Mouse (Mus musculus) hindbrain, embryonic 10.5 days (tissue): ENCODE data around the gene Tubgcp2. TPM values are rescaled to one million over a fixed set of nuclear protein-coding genes. Genes with fewer than 3 reads are reported as not detected.
A peak's percentile ranks its signal among the peaks of the same experiment; 100 is the strongest.

ENCODE experiments used
- DNase-seq: peaks from one replicate; pipeline ENCODE4 v3.0.0-alpha.2; 2017; ENCODE audit warnings: low spot score
- H3K27ac ChIP-seq: fragments of 300-500 bp; sonication (generic); 2 replicates; pipeline ENCODE4 v1.5.1; 2016; ENCODE audit warnings: mild to moderate bottlenecking, moderate library complexity
- H3K27me3 ChIP-seq: fragments of 300-500 bp; sonication (generic); 2 replicates; pipeline ENCODE4 v1.6.1; 2016; ENCODE audit warnings: mild to moderate bottlenecking; ENCODE audit not compliant: poor library complexity, insufficient read depth, severe bottlenecking
- H3K36me3 ChIP-seq: fragments of 300-500 bp; sonication (generic); 2 replicates; pipeline ENCODE4 v1.6.1; 2016; ENCODE audit warnings: mild to moderate bottlenecking, moderate library complexity
- H3K4me1 ChIP-seq: fragments of 300-500 bp; sonication (generic); replicated peaks from 2 replicates; pipeline ENCODE4 v1.6.1; 2016; ENCODE audit warnings: mild to moderate bottlenecking
- H3K4me3 ChIP-seq: fragments of 300-500 bp; sonication (generic); 2 replicates; pipeline ENCODE4 v1.5.1; 2016; ENCODE audit warnings: mild to moderate bottlenecking, moderate library complexity
- H3K9me3 ChIP-seq: fragments of 300-500 bp; sonication (generic); 2 replicates; pipeline ENCODE4 v1.6.1; 2016; ENCODE audit warnings: mild to moderate bottlenecking, moderate library complexity
- WGBS: fragments of 180-500 bp; shearing (Covaris S2); methylation state at CpG from one replicate; pipeline ENCODE4 v1.1.7; 2016; 5-methylcytosine and 5-hydroxymethylcytosine counted together
- polyA plus RNA-seq: library from polyadenylated mRNA; unstranded; fragments of >200 nt; fragmentation: Nextera tagmentation; extraction: Ambion mirVana; gene quantifications from 2 replicates; pipeline ENCODE4 v1.2.1, GENCODE M21; 2016

Tubgcp2 gene
- polyA plus RNA-seq, 1 experiment from 2014 or later = 82.2 TPM

DNA sequence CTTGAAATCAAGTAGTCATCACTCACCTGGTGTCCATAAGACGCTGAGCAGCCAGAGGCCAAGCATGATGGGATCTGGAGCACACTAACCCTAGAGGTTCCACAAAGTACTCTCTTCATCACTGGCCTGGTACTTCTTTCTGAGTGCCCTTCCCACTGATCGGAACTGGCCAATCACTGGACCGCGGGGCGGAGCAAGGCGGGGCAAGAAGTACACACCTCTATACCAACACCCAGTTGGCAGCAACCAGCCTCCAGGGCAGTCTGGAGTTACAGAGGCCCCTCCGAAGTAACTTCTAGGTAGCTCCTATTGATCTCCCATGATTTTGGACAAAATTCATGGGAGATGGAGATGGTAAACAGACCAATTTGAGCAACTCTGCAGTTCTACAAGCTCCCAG lies 44.1 kb downstream of the Tubgcp2 start, which contains the start of gene Adam8:
TSS of gene Adam8 (minus strand) at position 157 of the 400 bp plus-strand sequence.
- DNase-seq = no peak
- Histone ChIP-seq H3K27ac (no peak within 1 kb of the TSS), H3K4me3 (no peak within 1 kb of the TSS), H3K9me3 (no peaks in the 10 kb centered on the region), H3K36me3 (peaks cover 37% of the 10 kb centered on the region), H3K27me3 (no peaks in the 10 kb centered on the region), H3K4me1 (no peaks in the 10 kb centered on the region)
- WGBS = 31% methylated on average over 7 of the region's 7 CpGs

DNA sequence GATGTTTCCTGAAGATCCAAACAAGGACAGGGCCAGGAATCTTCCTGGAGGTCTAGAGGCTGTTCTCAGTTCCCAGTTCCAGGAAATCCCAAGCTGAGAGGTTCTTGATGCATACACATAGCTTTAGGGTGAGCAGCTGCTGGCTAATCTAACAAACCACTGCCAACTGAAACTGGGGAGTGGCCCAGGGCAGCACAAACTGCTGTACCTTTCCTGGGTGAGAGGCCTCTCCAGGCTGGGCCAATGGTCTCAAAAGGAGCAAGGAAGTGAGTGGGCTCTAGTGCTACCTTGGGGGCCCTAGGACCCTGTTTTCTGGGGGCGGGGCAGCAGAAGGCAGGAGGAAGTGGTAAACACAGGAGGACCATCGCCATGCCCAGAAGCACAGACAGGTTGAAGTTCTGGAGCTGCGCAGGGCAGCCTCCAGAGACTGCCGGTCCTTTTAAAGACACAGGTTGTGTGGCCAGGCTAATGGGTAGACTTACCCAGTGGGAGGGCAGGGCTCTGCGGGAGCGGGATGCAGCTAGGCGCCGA lies 45.5 kb downstream of the Tubgcp2 start:
- no peak overlapping the region for H3K4me3 ChIP-seq
- 77% methylated on average over 8 of the region's 8 CpGs for WGBS
- no peaks in the 10 kb centered on the region for H3K9me3 ChIP-seq
- DNase-seq = no peak
- no peaks in the 10 kb centered on the region for H3K4me1 ChIP-seq
- no peak overlapping the region for H3K27ac ChIP-seq
- peaks cover 26% of the 10 kb centered on the region for H3K36me3 ChIP-seq
- no peaks in the 10 kb centered on the region for H3K27me3 ChIP-seq

DNA sequence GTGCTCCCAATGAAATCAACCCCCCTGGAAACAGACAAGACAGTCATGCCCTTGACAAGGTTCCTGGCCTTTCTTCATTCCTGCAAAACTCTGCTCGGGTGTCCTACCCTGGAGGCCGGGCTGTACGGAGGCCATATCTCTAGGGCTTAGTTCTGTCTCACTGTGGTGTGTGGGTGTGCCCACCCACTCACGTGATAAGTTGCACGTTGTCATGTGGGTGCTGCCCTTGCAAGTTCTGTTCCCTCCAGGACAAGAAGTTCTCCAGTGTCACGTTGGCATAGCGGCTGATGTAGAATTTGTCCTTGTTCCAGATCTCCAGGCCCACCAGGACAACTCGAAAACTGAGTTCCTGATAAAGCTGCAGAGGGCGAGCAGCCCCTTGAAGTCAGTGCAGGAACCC lies 48.2 kb downstream of the Tubgcp2 start:
- WGBS = 89% methylated on average over 9 of the region's 9 CpGs
- Histone ChIP-seq H3K27me3 (no peaks in the 10 kb centered on the region), H3K9me3 (no peaks in the 10 kb centered on the region), H3K27ac (no peak overlapping the region), H3K4me3 (no peak overlapping the region), H3K36me3 (peaks cover 11% of the 10 kb centered on the region), H3K4me1 (no peaks in the 10 kb centered on the region)
- DNase-seq = no peak

DNA sequence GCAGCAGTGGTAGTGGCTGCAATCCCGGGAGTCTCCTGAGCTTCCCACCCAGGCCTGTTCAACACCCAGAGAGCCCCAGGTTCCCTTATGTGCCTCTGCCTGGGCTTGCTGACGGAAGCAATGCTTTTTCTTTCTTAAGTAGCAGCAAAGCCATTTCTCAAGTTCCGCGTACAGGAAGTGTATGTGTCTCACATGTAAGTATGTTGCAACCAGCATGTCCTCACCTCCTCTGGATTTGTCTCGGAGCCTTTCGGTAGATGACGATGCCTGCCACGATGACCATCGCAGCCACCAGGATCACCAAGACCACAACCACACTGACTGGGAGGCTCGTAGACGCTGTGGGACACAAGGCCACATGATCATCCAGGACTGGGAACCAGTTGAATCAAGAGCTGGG lies 52.0 kb downstream of the Tubgcp2 start:
- Histone ChIP-seq H3K9me3 (no peaks in the 10 kb centered on the region), H3K27ac (no peak overlapping the region), H3K4me3 (no peak overlapping the region), H3K4me1 (no peaks in the 10 kb centered on the region), H3K36me3 (peaks cover 11% of the 10 kb centered on the region), H3K27me3 (peaks cover 7% of the 10 kb centered on the region)
- 91% methylated on average over 11 of the region's 11 CpGs for WGBS
- no peak for DNase-seq

DNA sequence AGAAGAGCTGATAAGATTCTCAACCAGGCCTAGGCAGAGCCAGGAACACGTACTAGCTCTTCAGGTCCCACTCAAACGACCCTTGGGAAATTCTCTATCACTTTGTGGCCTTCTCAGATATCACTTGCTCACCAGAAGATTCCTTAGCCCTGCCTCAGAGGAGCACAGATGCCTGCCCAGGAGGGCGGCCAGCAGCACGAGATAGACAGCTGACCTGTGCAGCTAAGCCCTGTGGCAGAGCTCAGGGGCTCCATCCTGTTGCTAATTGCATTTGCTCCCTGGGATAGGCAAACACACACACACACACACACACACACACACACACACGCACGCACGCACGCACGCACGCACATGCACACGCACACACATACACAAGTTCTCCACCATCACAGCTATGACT lies 54.4 kb downstream of the Tubgcp2 start:
- Histone ChIP-seq H3K36me3 (peaks cover 11% of the 10 kb centered on the region), H3K4me1 (peaks cover 17% of the 10 kb centered on the region), H3K27me3 (peaks cover 7% of the 10 kb centered on the region), H3K9me3 (no peaks in the 10 kb centered on the region), H3K27ac (no peak overlapping the region), H3K4me3 (no peak overlapping the region)
- WGBS = 85% methylated on average over 11 of the region's 11 CpGs
- DNase-seq = no peak

DNA sequence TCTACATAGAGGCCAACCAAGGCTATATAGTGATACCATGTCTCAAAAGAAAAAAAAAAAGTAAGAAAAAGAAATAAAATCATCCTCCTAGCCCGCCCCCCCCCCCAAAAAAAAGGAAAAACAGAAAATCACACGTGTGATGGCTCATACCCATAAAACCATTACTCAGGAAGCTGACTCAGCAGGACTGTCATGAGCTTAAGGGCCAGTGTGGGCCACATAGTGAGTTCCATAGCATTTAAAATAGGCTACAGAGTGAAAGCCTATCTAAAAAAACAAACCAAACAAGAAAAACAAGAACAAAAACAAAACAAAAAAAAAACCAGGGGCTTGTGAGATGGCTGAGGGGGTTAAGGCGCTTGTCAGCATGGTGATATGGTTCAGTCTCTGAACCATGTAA lies 55.7 kb downstream of the Tubgcp2 start:
- no peaks in the 10 kb centered on the region for H3K9me3 ChIP-seq
- peaks cover 17% of the 10 kb centered on the region for H3K4me1 ChIP-seq
- no peak overlapping the region for H3K4me3 ChIP-seq
- H3K27me3 ChIP-seq = peaks cover 7% of the 10 kb centered on the region
- no peak overlapping the region for H3K27ac ChIP-seq
- WGBS = 69% methylated on average over 3 of the region's 3 CpGs
- H3K36me3 ChIP-seq = peaks cover 6% of the 10 kb centered on the region; the same call in 1 of the 2 replicates
- no peak for DNase-seq

DNA sequence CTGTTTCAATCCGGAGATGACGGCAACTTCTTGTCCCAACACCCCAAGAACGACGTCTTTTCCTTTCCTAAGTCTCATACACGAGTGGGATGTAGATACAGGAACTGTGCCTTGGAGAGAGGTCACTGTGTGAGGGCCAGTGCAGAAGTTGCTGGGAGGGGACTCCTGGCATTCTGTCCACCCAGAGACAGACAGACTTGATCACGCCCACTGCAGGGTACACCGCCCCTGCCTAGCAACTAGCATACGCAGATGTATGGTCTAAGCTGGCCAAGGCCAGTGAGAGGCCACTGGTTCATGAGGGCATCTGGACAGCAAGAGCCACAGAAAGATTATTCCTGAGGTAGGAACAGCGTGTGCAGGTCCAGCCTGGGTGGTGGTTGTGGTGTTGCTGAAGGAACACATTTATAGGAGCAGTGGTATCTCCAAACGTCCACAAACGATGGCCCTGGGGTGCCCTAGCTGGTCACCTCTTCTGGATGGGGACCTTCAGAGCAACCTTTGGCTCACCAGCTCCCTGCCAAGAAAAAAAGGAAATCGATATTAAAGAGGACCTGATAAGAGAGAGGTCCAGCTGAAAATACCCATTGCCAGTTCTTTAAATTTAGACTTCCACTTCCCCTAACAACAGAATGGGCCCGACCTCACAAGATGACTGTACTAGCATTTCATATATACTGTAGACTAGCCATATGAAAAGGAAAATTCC lies 57.3 kb downstream of the Tubgcp2 start:
- H3K36me3 ChIP-seq = no peaks in the 10 kb centered on the region
- DNase-seq = no peak
- no peaks in the 10 kb centered on the region for H3K9me3 ChIP-seq
- 49% methylated on average over 13 of the region's 13 CpGs for WGBS
- peak overlapping the region; percentile 43; the same call in 1 of the 2 replicates for H3K27ac ChIP-seq
- peaks cover 17% of the 10 kb centered on the region for H3K4me1 ChIP-seq
- peak overlapping the region; percentile 77 for H3K4me3 ChIP-seq
- peaks cover 7% of the 10 kb centered on the region for H3K27me3 ChIP-seq

DNA sequence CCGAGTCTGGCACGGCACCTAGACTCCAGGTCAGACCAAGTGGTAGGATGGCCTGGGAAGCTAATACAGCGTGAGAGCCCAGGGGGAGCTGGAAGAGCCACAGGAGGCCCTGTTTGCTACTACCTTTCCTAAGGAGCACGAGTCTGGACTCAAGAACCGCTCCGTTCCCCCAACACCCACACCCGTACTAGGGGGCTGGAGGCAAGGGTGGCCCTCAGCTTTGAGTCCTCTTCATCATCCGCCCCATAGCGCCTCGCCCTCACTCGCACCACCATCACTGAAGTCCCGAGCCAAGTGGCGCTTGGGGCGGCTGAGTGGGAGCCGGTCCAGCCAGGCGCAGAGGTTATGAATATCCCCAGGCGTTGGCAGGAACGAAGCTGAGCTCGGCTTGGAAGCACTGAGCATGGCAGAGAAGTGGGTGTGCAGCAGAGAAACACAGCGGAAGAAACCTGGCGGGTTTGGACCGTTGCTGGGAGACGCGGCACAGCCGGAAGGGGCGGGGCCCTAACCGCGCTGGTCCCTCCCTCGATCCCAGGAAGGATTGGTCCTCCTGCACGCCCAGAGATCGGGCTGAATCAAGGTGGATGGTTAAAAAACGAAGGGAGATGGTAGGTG lies 58.1 kb downstream of the Tubgcp2 start, which contains the start of gene 6430531B16Rik:
TSS of gene 6430531B16Rik (minus strand) at position 478 of the 615 bp plus-strand sequence.
- Histone ChIP-seq H3K27ac (peak within 1 kb of the TSS; percentile 87), H3K27me3 (peaks cover 7% of the 10 kb centered on the region), H3K4me1 (peaks cover 17% of the 10 kb centered on the region), H3K4me3 (peak within 1 kb of the TSS; percentile 77), H3K36me3 (no peaks in the 10 kb centered on the region), H3K9me3 (no peaks in the 10 kb centered on the region)
- WGBS = 4% methylated on average over 32 of the region's 32 CpGs
- DNase-seq = peak; percentile 86

DNA sequence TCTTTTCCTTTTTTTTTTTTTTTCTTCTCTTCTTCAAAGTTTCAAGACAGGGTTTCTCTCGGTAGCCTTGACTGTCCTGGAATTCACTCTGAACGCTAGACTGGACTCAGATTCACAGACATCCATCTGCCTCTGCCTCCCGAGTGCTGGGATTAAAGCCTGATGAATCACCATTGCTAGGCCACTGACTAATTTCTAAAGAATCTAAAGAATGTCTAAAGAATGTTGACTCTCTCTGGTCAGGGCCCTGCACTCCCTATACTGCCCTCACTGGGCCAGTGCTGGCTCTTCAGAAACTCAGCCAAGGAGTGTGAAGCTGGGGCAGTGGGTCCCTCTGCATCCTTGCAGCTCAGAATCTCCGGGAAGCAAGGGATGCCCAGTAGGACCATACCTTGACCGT lies 61.0 kb downstream of the Tubgcp2 start:
- no peaks in the 10 kb centered on the region for H3K36me3 ChIP-seq
- no peak overlapping the region for H3K27ac ChIP-seq
- no peaks in the 10 kb centered on the region for H3K9me3 ChIP-seq
- H3K27me3 ChIP-seq = peaks cover 17% of the 10 kb centered on the region
- peaks cover 22% of the 10 kb centered on the region for H3K4me1 ChIP-seq
- no peak for DNase-seq
- no peak overlapping the region for H3K4me3 ChIP-seq
- 56% methylated on average over 5 of the region's 5 CpGs for WGBS

DNA sequence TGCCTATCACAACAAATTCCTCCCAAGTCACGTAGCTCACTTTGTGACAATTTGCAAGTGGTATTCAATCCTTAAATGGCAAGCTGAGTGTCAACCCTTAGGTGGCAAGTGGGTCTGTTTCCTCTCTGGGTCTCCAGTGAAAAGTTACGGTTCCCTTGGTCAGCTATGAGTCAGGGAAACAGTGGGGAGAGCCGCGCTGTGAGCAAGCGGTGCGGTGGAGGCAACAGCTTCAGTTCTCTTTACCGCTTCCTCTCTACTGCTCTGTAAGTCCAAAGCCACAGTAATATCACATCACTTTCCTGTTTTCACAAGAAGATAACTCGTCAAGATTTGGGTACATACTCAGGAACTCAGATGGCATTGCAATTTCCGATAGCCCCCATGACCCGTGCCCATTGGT lies 62.2 kb downstream of the Tubgcp2 start:
- no peaks in the 10 kb centered on the region for H3K36me3 ChIP-seq
- no peak overlapping the region for H3K4me3 ChIP-seq
- no peak for DNase-seq
- H3K9me3 ChIP-seq = no peaks in the 10 kb centered on the region
- H3K27ac ChIP-seq = no peak overlapping the region
- H3K27me3 ChIP-seq = peaks cover 15% of the 10 kb centered on the region; the same call in 1 of the 2 replicates
- peaks cover 32% of the 10 kb centered on the region for H3K4me1 ChIP-seq
- WGBS = 89% methylated on average over 10 of the region's 10 CpGs

DNA sequence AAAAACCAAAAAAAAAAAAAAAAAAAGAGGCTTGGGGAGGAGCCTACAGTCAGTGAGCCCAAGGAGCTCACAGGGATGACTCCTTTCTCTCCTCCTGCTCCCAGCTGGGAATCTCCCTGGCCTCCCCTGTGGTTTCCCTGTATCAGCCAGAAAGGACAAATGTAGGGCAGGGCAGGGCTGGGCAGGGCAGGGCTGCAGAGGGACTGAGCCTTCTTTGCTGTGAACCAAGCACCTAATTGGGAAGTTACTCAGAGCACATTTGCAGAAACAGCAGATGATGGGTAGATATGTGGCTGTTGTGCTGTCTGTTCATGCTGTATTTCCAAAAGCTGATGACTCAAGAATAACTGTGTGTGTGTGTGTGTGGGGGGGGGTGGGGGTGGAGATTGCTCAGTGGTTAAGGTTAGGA lies 63.5 kb downstream of the Tubgcp2 start:
- Histone ChIP-seq H3K27ac (no peak overlapping the region), H3K27me3 (peaks cover 23% of the 10 kb centered on the region), H3K36me3 (no peaks in the 10 kb centered on the region), H3K9me3 (no peaks in the 10 kb centered on the region), H3K4me1 (peaks cover 20% of the 10 kb centered on the region), H3K4me3 (no peak overlapping the region)
- no peak for DNase-seq

DNA sequence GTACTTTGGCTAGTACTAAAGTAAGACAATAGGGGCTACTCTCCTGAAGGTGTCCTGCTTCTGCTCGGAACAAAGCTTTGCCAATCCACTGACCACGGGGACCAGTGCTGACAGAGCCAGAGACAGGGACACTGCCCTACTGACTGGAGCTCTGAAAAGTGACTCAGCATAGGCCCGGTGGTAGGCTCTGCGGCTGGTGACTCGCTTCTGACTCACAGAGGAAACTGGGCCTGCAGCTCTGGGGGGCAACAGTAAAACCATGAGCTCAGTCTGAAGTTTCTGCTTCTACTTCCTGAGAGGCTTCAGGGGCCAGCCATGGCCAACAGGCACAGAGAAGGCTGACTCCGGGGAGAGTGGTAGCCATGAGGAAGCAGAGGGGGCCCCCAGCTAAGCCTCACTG lies 65.0 kb downstream of the Tubgcp2 start:
- 74% methylated on average over 6 of the region's 6 CpGs for WGBS
- H3K4me1 ChIP-seq = peaks cover 24% of the 10 kb centered on the region
- no peak for DNase-seq
- H3K27ac ChIP-seq = no peak overlapping the region
- H3K27me3 ChIP-seq = peaks cover 29% of the 10 kb centered on the region
- H3K9me3 ChIP-seq = no peaks in the 10 kb centered on the region
- no peaks in the 10 kb centered on the region for H3K36me3 ChIP-seq
- H3K4me3 ChIP-seq = no peak overlapping the region

DNA sequence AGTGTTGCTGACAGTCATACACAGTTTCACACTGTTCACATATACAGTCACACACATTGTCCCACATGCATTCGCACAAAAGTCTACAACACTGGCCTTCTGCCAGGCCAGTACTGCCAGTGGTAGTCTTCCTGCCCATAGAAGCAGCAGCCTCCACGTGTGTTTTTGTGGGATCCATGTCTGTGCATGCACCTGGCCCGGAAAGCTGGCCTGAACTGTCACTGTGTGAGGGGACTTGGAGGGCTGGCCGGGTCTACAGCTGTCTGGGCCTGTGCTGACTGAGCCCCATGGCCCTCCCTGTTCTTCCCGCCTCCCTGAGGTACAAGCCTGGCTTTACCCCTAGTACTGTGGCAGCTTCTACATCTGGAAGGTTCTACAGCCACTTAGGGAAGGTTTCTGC lies 65.5 kb downstream of the Tubgcp2 start:
- H3K27ac ChIP-seq = no peak overlapping the region
- peaks cover 29% of the 10 kb centered on the region for H3K27me3 ChIP-seq

More for the DNA sequence above, 65.5 kb downstream of the Tubgcp2 start:
- Histone ChIP-seq H3K4me1 (peaks cover 24% of the 10 kb centered on the region), H3K4me3 (no peak overlapping the region), H3K36me3 (no peaks in the 10 kb centered on the region), H3K9me3 (no peaks in the 10 kb centered on the region)
- WGBS = 86% methylated on average over 5 of the region's 5 CpGs
- DNase-seq = no peak
